Mouse (Mus musculus) limb, embryonic 11.5 days (tissue): ENCODE results near the gene Apoc3. TPM values are rescaled to one million over a fixed set of nuclear protein-coding genes. Genes with fewer than 3 reads are reported as not detected.

Source experiments
- ATAC-seq: fragments of 200-750 bp; cut with Nextera tagmentation; 2 replicates; pipeline ENCODE4 v1.8.0; 2017; ENCODE audit warnings: low read depth; ENCODE audit not compliant: insufficient number of reproducible peaks, low FRiP score, low TSS enrichment
- DNase-seq: peaks from one replicate; pipeline ENCODE4 v3.0.0-alpha.2; 2015; ENCODE audit warnings: low spot score
- H3K27ac ChIP-seq: fragments of 300-500 bp; sonication (generic); replicated peaks from 2 replicates; pipeline ENCODE4 v1.5.1; 2014; ENCODE audit warnings: low read depth, mild to moderate bottlenecking, low read length
- H3K27me3 ChIP-seq: fragments of 300-500 bp; sonication (generic); 2 replicates; pipeline ENCODE4 v1.6.1; 2014; ENCODE audit warnings: mild to moderate bottlenecking, low read length, mixed read lengths; ENCODE audit not compliant: control insufficient read depth, insufficient read depth
- H3K36me3 ChIP-seq: fragments of 300-500 bp; sonication (generic); 2 replicates; pipeline ENCODE4 v1.6.1; 2014; ENCODE audit warnings: mild to moderate bottlenecking, low read length, moderate library complexity, mixed read lengths; ENCODE audit not compliant: control insufficient read depth, insufficient read depth
- H3K4me1 ChIP-seq: fragments of 300-500 bp; sonication (generic); 2 replicates; pipeline ENCODE4 v1.6.1; 2014; ENCODE audit warnings: low read length, mixed read lengths; ENCODE audit not compliant: control insufficient read depth, insufficient read depth
- H3K4me2 ChIP-seq: fragments of 300-500 bp; sonication (generic); 2 replicates; pipeline ENCODE4 v1.6.1; 2014; ENCODE audit warnings: low read depth, mild to moderate bottlenecking, moderate library complexity; ENCODE audit not compliant: severe bottlenecking
- H3K4me3 ChIP-seq: fragments of 300-500 bp; sonication (generic); 2 replicates; pipeline ENCODE4 v1.5.1; 2014; ENCODE audit warnings: low read depth, low read length
- H3K9ac ChIP-seq: fragments of 300-500 bp; sonication (generic); 2 replicates; pipeline ENCODE4 v1.6.1; 2014; ENCODE audit warnings: mild to moderate bottlenecking, low read length
- H3K9me3 ChIP-seq: fragments of 300-500 bp; sonication (generic); 2 replicates; pipeline ENCODE4 v1.6.1; 2016; ENCODE audit warnings: low read length; ENCODE audit not compliant: control insufficient read depth
- WGBS: fragments of 180-500 bp; shearing (Covaris S2); extraction: QIAGEN DNeasy Blood & Tissue Kit; methylation state at CpG from one replicate; pipeline ENCODE4 v1.1.7; 2014; 5-methylcytosine and 5-hydroxymethylcytosine counted together
- polyA plus RNA-seq: library from polyadenylated mRNA; unstranded; fragments of >200 nt; fragmentation: Nextera tagmentation; extraction: Ambion mirVana; gene quantifications from 2 replicates; pipeline ENCODE4 v1.2.1, GENCODE M21; 2014

The Apoc3 gene
- polyA plus RNA-seq, 1 experiment from 2014 or later: not detected

- peaks cover 2% of the 10 kb centered on the region; the same call in 1 of the 2 replicates for H3K36me3 ChIP-seq
- no peak overlapping the region for H3K27ac ChIP-seq
- H3K9me3 ChIP-seq: no peaks in the 10 kb centered on the region
- H3K4me1 ChIP-seq: 0 out of 2 replicates have a peak, but pooled peaks cover 3% of the 10 kb centered on the region
- no peak overlapping the region for H3K9ac ChIP-seq
- ATAC-seq: no peak
- no peak for DNase-seq
- no peak overlapping the region for H3K4me3 ChIP-seq
- H3K4me2 ChIP-seq: no peak overlapping the region
- no peaks in the 10 kb centered on the region for H3K27me3 ChIP-seq
- WGBS: 70% methylated on average over 5 of the region's 5 CpGs
These were observed 50.9 kb downstream of the Apoc3 start for GRCm38 (mm10) chr9:46184542-46184941.

Other genes with a start within 250 kb of the Apoc3 start
- 219 and 224 TPM in 2 replicates for gene Pafah1b2, start 222.9 kb downstream of the Apoc3 start, polyA plus RNA-seq
- gene Sik3, start 222.8 kb downstream of the Apoc3 start, polyA plus RNA-seq: 10.6 and 10.8 TPM in 2 replicates
- 1.5 and 2.9 TPM in 2 replicates for gene Apoa1, start 7.1 kb downstream of the Apoc3 start, polyA plus RNA-seq
- not detected in 2 replicates for gene Apoa4, start 5.1 kb upstream of the Apoc3 start, polyA plus RNA-seq
- 0.08 TPM in 1 of 2 replicates, not detected in the other for gene Apoa5, start 33.0 kb upstream of the Apoc3 start, polyA plus RNA-seq
- 60.4 and 64.2 TPM in 2 replicates for gene Zpr1, start 37.4 kb upstream of the Apoc3 start, polyA plus RNA-seq
- gene Bud13, start 47.4 kb upstream of the Apoc3 start, polyA plus RNA-seq: 37.9 and 38.9 TPM in 2 replicates
- 0.08 TPM in 1 of 2 replicates, not detected in the other for gene 4931429L15Rik, start 84.3 kb upstream of the Apoc3 start, polyA plus RNA-seq